Mouse (Mus musculus): ENCODE measurements around the gene Cbs. TPM values are rescaled to one million over a fixed set of nuclear protein-coding genes. Genes with fewer than 3 reads are reported as not detected.

Gene Cbs
- polyA plus RNA-seq, 1 experiment = 19.5 TPM

- no peaks in the 10 kb centered on the region for H3K9me3 ChIP-seq (replicated peaks; ENCODE audit: control insufficient read depth, insufficient read depth, low read length, poor library complexity, severe bottlenecking)
- no peaks in the 10 kb centered on the region for H3K27me3 ChIP-seq (ENCODE audit: control insufficient read depth, insufficient read depth, low read length, poor library complexity, severe bottlenecking)
- H3K4me1 ChIP-seq (ENCODE audit: control insufficient read depth, insufficient read depth, low read length) = no peaks in the 10 kb centered on the region
- peaks cover 2% of the 10 kb centered on the region for H3K36me3 ChIP-seq (ENCODE audit: control insufficient read depth, insufficient read depth, low read length, poor library complexity, severe bottlenecking)
- no peak overlapping the region for H3K4me3 ChIP-seq (ENCODE audit: low read depth, low read length)
- TF ChIP-seq CTCF (IDR thresholded peaks at IDR 0.05; ENCODE audit: low read depth, low read length) (peak; percentile 6), EP300 (IDR thresholded peaks at IDR 0.05; ENCODE audit: insufficient read depth, low read depth, low read length) (no peak)
- H3K9ac ChIP-seq (ENCODE audit: low read depth, poor library complexity, severe bottlenecking) = no peak overlapping the region
- H3K27ac ChIP-seq (ENCODE audit: insufficient read depth, low read length) = no peak overlapping the region
Measured at GRCm38 (mm10) chr17:31642331-31642730, 5.3 kb upstream of the Cbs start.

GRCm38 (mm10) chr17:31639651-31640050 lies 2.6 kb upstream of the Cbs start:
- Histone ChIP-seq H3K27ac (ENCODE audit: insufficient read depth, low read length) (no peak overlapping the region), H3K4me1 (ENCODE audit: control insufficient read depth, insufficient read depth, low read length) (no peaks in the 10 kb centered on the region), H3K9me3 (replicated peaks; ENCODE audit: control insufficient read depth, insufficient read depth, low read length, poor library complexity, severe bottlenecking) (no peaks in the 10 kb centered on the region), H3K4me3 (ENCODE audit: low read depth, low read length) (no peak overlapping the region), H3K9ac (ENCODE audit: low read depth, poor library complexity, severe bottlenecking) (no peak overlapping the region), H3K27me3 (ENCODE audit: control insufficient read depth, insufficient read depth, low read length, poor library complexity, severe bottlenecking) (no peaks in the 10 kb centered on the region), H3K36me3 (ENCODE audit: control insufficient read depth, insufficient read depth, low read length, poor library complexity, severe bottlenecking) (no peaks in the 10 kb centered on the region)
- TF ChIP-seq EP300 (IDR thresholded peaks at IDR 0.05; ENCODE audit: insufficient read depth, low read depth, low read length) = no peak
- TF ChIP-seq POLR2A (IDR thresholded peaks at IDR 0.05; ENCODE audit: insufficient read depth, low read length) = no peak
- TF ChIP-seq CTCF (IDR thresholded peaks at IDR 0.05; ENCODE audit: low read depth, low read length) = no peak

GRCm38 (mm10) chr17:31637866-31638570 lies 980 bp upstream of the Cbs start:
- Histone ChIP-seq H3K4me3 (ENCODE audit: low read depth, low read length) (no peak overlapping the region), H3K36me3 (ENCODE audit: control insufficient read depth, insufficient read depth, low read length, poor library complexity, severe bottlenecking) (no peaks in the 10 kb centered on the region), H3K27ac (ENCODE audit: insufficient read depth, low read length) (no peak overlapping the region)

GRCm38 (mm10) chr17:31636277-31636941 lies 629 bp downstream of the Cbs start:
- Histone ChIP-seq H3K4me1 (ENCODE audit: control insufficient read depth, insufficient read depth, low read length) (no peaks in the 10 kb centered on the region), H3K9me3 (replicated peaks; ENCODE audit: control insufficient read depth, insufficient read depth, low read length, poor library complexity, severe bottlenecking) (no peaks in the 10 kb centered on the region), H3K4me3 (ENCODE audit: low read depth, low read length) (peak overlapping the region; percentile 80), H3K9ac (ENCODE audit: low read depth, poor library complexity, severe bottlenecking) (peak overlapping the region; percentile 20), H3K36me3 (ENCODE audit: control insufficient read depth, insufficient read depth, low read length, poor library complexity, severe bottlenecking) (no peaks in the 10 kb centered on the region), H3K27me3 (ENCODE audit: control insufficient read depth, insufficient read depth, low read length, poor library complexity, severe bottlenecking) (no peaks in the 10 kb centered on the region), H3K27ac (ENCODE audit: insufficient read depth, low read length) (no peak overlapping the region)
- TF ChIP-seq EP300 (IDR thresholded peaks at IDR 0.05; ENCODE audit: insufficient read depth, low read depth, low read length) = no peak
- no peak for TF ChIP-seq POLR2A (IDR thresholded peaks at IDR 0.05; ENCODE audit: insufficient read depth, low read length)
- TF ChIP-seq CTCF (IDR thresholded peaks at IDR 0.05; ENCODE audit: low read depth, low read length) = no peak

More at GRCm38 (mm10) chr17:31637866-31638570, 980 bp upstream of the Cbs start:
- no peak for TF ChIP-seq POLR2A (IDR thresholded peaks at IDR 0.05; ENCODE audit: insufficient read depth, low read length)
- no peak for TF ChIP-seq CTCF (IDR thresholded peaks at IDR 0.05; ENCODE audit: low read depth, low read length)
- TF ChIP-seq EP300 (IDR thresholded peaks at IDR 0.05; ENCODE audit: insufficient read depth, low read depth, low read length) = no peak
- Histone ChIP-seq H3K27me3 (ENCODE audit: control insufficient read depth, insufficient read depth, low read length, poor library complexity, severe bottlenecking) (no peaks in the 10 kb centered on the region), H3K4me1 (ENCODE audit: control insufficient read depth, insufficient read depth, low read length) (no peaks in the 10 kb centered on the region), H3K9me3 (replicated peaks; ENCODE audit: control insufficient read depth, insufficient read depth, low read length, poor library complexity, severe bottlenecking) (no peaks in the 10 kb centered on the region), H3K9ac (ENCODE audit: low read depth, poor library complexity, severe bottlenecking) (no peak overlapping the region)

GRCm38 (mm10) chr17:31635781-31636180 lies 1.3 kb downstream of the Cbs start:
- TF ChIP-seq CTCF (IDR thresholded peaks at IDR 0.05; ENCODE audit: low read depth, low read length) = no peak
- Histone ChIP-seq H3K4me1 (ENCODE audit: control insufficient read depth, insufficient read depth, low read length) (no peaks in the 10 kb centered on the region), H3K27me3 (ENCODE audit: control insufficient read depth, insufficient read depth, low read length, poor library complexity, severe bottlenecking) (no peaks in the 10 kb centered on the region), H3K9ac (ENCODE audit: low read depth, poor library complexity, severe bottlenecking) (peak overlapping the region; percentile 20), H3K36me3 (ENCODE audit: control insufficient read depth, insufficient read depth, low read length, poor library complexity, severe bottlenecking) (no peaks in the 10 kb centered on the region), H3K9me3 (replicated peaks; ENCODE audit: control insufficient read depth, insufficient read depth, low read length, poor library complexity, severe bottlenecking) (no peaks in the 10 kb centered on the region), H3K4me3 (ENCODE audit: low read depth, low read length) (peak overlapping the region; percentile 80), H3K27ac (ENCODE audit: insufficient read depth, low read length) (no peak overlapping the region)

GRCm38 (mm10) chr17:31634896-31635295 lies 2.1 kb downstream of the Cbs start:
- Histone ChIP-seq H3K27me3 (ENCODE audit: control insufficient read depth, insufficient read depth, low read length, poor library complexity, severe bottlenecking) (no peaks in the 10 kb centered on the region), H3K27ac (ENCODE audit: insufficient read depth, low read length) (no peak overlapping the region), H3K36me3 (ENCODE audit: control insufficient read depth, insufficient read depth, low read length, poor library complexity, severe bottlenecking) (no peaks in the 10 kb centered on the region), H3K9ac (ENCODE audit: low read depth, poor library complexity, severe bottlenecking) (no peak overlapping the region), H3K9me3 (replicated peaks; ENCODE audit: control insufficient read depth, insufficient read depth, low read length, poor library complexity, severe bottlenecking) (no peaks in the 10 kb centered on the region), H3K4me3 (ENCODE audit: low read depth, low read length) (no peak overlapping the region), H3K4me1 (ENCODE audit: control insufficient read depth, insufficient read depth, low read length) (no peaks in the 10 kb centered on the region)
- TF ChIP-seq POLR2A (IDR thresholded peaks at IDR 0.05; ENCODE audit: insufficient read depth, low read length) = no peak
- TF ChIP-seq CTCF (IDR thresholded peaks at IDR 0.05; ENCODE audit: low read depth, low read length) = no peak
- no peak for TF ChIP-seq EP300 (IDR thresholded peaks at IDR 0.05; ENCODE audit: insufficient read depth, low read depth, low read length)
